Mouse (Mus musculus) heart, adult 2 months (tissue): ENCODE measurements around the gene Pde8a.

Experiments
- CTCF ChIP-seq: fragments of 200-600 bp; IDR thresholded peaks from 2 replicates; pipeline ENCODE4 v1.8.1; 2022; ENCODE audit warnings: antibody characterized with exemption, mild to moderate bottlenecking, moderate library complexity
- POLR2A ChIP-seq: fragments of 200-500 bp; IDR thresholded peaks from 2 replicates; pipeline ENCODE4 v1.6.1; 2011; ENCODE audit warnings: mild to moderate bottlenecking, low read depth, low read length, control low read depth; ENCODE audit not compliant: insufficient read depth

DNA sequence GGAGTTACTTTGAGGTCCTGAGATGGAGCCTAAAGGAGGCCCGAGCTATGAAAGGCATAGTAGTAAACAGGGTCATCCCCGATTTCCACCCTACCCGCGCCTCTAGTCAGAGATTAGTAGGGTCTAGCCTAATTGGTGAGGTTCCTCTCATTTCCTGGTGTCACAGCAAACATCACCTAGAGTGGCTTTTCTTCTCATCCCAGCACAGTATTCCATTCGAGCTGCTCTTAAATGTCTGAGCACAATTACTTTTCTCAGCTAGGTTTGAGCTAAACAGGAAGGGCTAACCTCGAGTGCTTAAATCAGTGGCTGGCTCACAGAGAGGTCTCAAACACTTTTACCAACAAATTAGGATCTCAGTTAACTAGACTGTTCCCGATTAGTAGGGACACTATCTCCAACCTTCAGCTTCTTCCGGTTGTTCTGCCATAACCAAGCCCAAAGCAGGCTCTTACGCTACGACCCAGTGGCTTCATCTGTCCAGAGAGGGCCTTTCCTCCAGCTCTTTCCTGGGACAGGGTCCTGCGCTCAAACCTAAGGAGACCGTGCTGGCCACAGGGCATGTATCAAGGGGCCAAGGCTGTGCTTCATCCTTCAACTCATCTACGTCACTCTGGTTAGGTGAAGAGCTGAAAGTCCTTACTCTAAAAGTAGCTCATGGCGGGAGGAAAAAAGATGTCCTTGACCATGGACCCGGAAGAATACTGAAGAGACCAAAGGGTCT is 132.2 kb downstream of the Pde8a start:
- TF ChIP-seq CTCF = no peak
- TF ChIP-seq POLR2A = no peak
